Mouse (Mus musculus): ENCODE measurements at regions not wholly inside any gene's neighbourhood (a gene's known extent, or its start where the extent isn't known, plus 50 kb on each side); places are given as distances from the start of the nearest gene placed in this dataset.

DNA sequence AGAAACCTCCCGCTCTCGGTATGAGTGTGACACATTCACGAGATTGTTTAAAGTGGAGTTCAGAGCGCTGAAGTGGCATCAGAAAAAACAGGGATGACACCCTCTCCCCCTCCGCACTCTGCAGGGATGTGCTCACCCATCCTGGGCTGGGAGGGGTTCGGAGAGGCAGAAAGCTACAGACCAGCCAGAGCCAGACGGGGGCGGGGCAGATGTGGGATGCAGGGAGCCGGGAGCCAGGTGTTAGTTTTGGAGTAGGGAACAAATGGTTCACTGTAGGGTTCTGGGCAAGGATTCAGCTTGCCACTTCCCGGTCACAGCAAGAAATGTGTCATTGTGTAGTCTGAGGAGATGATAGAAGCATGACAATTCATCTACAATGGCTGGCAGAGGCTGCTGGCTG is 442.8 kb downstream of the Matn1 start:
- 52% methylated on average over 10 of the region's 10 CpGs for WGBS
- TF ChIP-seq POLR2A (IDR thresholded peaks at IDR 0.05; ENCODE audit: insufficient read depth, low read depth, low read length) (no peak), CTCF (IDR thresholded peaks at IDR 0.05; ENCODE audit: insufficient read depth, low read depth, low read length) (no peak)
- peaks cover 13% of the 10 kb centered on the region for H3K4me1 ChIP-seq (ENCODE audit: control insufficient read depth, insufficient read depth, low read length)
- no peak overlapping the region for H3K4me3 ChIP-seq (ENCODE audit: insufficient read depth, low read depth, low read length)
- no peak overlapping the region for H3K27ac ChIP-seq (ENCODE audit: insufficient read depth, low read depth, low read length)

GRCm38 (mm10) chr4:131391119-131391923 is 446.8 kb downstream of the Ptpru start:
- no peak overlapping the region for H3K27ac ChIP-seq (ENCODE audit: insufficient read depth, low read depth, low read length)
- peaks cover 9% of the 10 kb centered on the region for H3K4me1 ChIP-seq (ENCODE audit: control insufficient read depth, insufficient read depth, low read length)
- TF ChIP-seq CTCF (IDR thresholded peaks at IDR 0.05; ENCODE audit: insufficient read depth, low read depth, low read length) (no peak), POLR2A (IDR thresholded peaks at IDR 0.05; ENCODE audit: insufficient read depth, low read depth, low read length) (no peak)
- WGBS, result 84% methylated on average over 10 of the region's 10 CpGs
- H3K4me3 ChIP-seq (ENCODE audit: insufficient read depth, low read depth, low read length), result no peak overlapping the region

GRCm38 (mm10) chr4:131391924-131392297 is 446.2 kb downstream of the Ptpru start:
- no peak overlapping the region for H3K27ac ChIP-seq (ENCODE audit: insufficient read depth, low read depth, low read length)
- peaks cover 7% of the 10 kb centered on the region for H3K4me1 ChIP-seq (ENCODE audit: control insufficient read depth, insufficient read depth, low read length)
- TF ChIP-seq CTCF (IDR thresholded peaks at IDR 0.05; ENCODE audit: insufficient read depth, low read depth, low read length), result no peak
- no peak for TF ChIP-seq POLR2A (IDR thresholded peaks at IDR 0.05; ENCODE audit: insufficient read depth, low read depth, low read length)
- H3K4me3 ChIP-seq (ENCODE audit: insufficient read depth, low read depth, low read length), result no peak overlapping the region
- 95% methylated on average over 3 of the region's 3 CpGs for WGBS

- H3K27ac ChIP-seq (ENCODE audit: insufficient read depth, low read depth, low read length), result no peak overlapping the region
- 99% methylated on average over 3 of the region's 3 CpGs for WGBS
- TF ChIP-seq CTCF (IDR thresholded peaks at IDR 0.05; ENCODE audit: insufficient read depth, low read depth, low read length) (no peak), POLR2A (IDR thresholded peaks at IDR 0.05; ENCODE audit: insufficient read depth, low read depth, low read length) (no peak)
- H3K4me3 ChIP-seq (ENCODE audit: insufficient read depth, low read depth, low read length), result no peak overlapping the region
- peaks cover 6% of the 10 kb centered on the region; the same call in 1 of the 2 replicates for H3K4me1 ChIP-seq (ENCODE audit: control insufficient read depth, insufficient read depth, low read length)
Measured at GRCm38 (mm10) chr4:131392478-131392877, 445.6 kb downstream of the Ptpru start.

DNA sequence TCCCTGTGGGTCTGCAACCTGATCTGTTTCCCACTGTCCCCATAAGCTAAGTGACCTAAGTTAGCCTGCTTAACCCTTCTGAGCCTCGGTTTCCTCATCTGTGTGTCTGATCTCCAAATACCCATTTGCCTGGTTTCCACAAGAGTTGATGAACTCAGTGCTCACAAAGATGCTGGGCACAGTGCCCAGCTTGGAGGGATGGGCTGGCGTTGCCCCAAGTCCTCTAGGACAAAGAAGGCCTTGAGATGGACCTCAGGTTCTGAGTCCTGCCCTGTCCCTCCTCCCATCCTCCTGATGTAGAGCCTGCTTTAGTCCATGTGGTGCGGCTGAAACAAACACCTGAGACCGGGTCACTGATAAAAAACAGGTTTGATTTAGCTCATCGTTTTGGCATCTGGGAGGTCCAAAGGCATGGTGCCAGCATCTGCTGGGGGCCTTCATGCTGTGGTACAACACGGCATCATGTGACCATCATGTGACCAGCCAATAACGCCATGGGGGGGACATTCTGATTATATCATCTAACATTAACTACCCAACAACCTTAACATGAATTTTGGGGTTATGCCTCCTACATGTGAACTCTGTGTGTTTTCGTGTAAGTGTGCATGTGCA is 441.8 kb downstream of the Ptpru start:
- no peak overlapping the region for H3K27ac ChIP-seq (ENCODE audit: insufficient read depth, low read depth, low read length)
- TF ChIP-seq CTCF (IDR thresholded peaks at IDR 0.05; ENCODE audit: insufficient read depth, low read depth, low read length) (no peak), POLR2A (IDR thresholded peaks at IDR 0.05; ENCODE audit: insufficient read depth, low read depth, low read length) (no peak)
- H3K4me1 ChIP-seq (ENCODE audit: control insufficient read depth, insufficient read depth, low read length), result peaks cover 8% of the 10 kb centered on the region; the same call in 1 of the 2 replicates
- H3K4me3 ChIP-seq (ENCODE audit: insufficient read depth, low read depth, low read length), result no peak overlapping the region
- 74% methylated on average over 8 of the region's 8 CpGs for WGBS

- Histone ChIP-seq H3K4me1 (ENCODE audit: control insufficient read depth, insufficient read depth, low read length) (peaks cover 8% of the 10 kb centered on the region; the same call in 1 of the 2 replicates), H3K4me3 (ENCODE audit: insufficient read depth, low read depth, low read length) (no peak overlapping the region), H3K27ac (ENCODE audit: insufficient read depth, low read depth, low read length) (no peak overlapping the region)
- WGBS, result 91% methylated on average over 10 of the region's 10 CpGs
- TF ChIP-seq POLR2A (IDR thresholded peaks at IDR 0.05; ENCODE audit: insufficient read depth, low read depth, low read length) (no peak), CTCF (IDR thresholded peaks at IDR 0.05; ENCODE audit: insufficient read depth, low read depth, low read length) (no peak)
Measured at GRCm38 (mm10) chr4:131397161-131397560, 440.9 kb downstream of the Ptpru start.

GRCm38 (mm10) chr4:131400756-131401155 is 437.3 kb downstream of the Ptpru start:
- H3K27ac ChIP-seq (ENCODE audit: insufficient read depth, low read depth, low read length), result no peak overlapping the region
- WGBS, result 29% methylated on average over 11 of the region's 11 CpGs
- no peak overlapping the region for H3K4me3 ChIP-seq (ENCODE audit: insufficient read depth, low read depth, low read length)
- TF ChIP-seq POLR2A (IDR thresholded peaks at IDR 0.05; ENCODE audit: insufficient read depth, low read depth, low read length) (no peak), CTCF (IDR thresholded peaks at IDR 0.05; ENCODE audit: insufficient read depth, low read depth, low read length) (peak; percentile 65; the same call in 1 of the 2 replicates)
- peaks cover 23% of the 10 kb centered on the region for H3K4me1 ChIP-seq (ENCODE audit: control insufficient read depth, insufficient read depth, low read length)

DNA sequence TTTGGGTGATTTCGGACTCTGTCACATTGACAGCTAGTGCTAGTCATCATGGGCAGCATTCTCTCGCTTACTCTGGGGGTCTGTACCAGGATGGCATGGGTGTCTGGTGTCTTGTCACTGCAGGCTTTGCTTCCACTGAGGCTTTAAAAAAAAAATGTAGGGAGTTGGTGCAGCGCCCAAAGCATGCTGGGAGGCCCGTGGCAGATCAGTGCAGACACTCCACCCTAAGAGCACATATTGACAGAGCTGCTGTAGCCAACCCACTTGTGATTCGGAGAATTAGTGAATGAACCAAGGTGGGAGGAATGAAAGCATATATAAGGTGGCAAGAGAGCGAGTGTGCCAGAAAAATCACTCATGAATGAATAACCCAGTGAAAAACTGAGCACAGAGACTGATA is 436.8 kb downstream of the Ptpru start:
- TF ChIP-seq POLR2A (IDR thresholded peaks at IDR 0.05; ENCODE audit: insufficient read depth, low read depth, low read length), result no peak
- no peak for TF ChIP-seq CTCF (IDR thresholded peaks at IDR 0.05; ENCODE audit: insufficient read depth, low read depth, low read length)
- Histone ChIP-seq H3K4me1 (ENCODE audit: control insufficient read depth, insufficient read depth, low read length) (peaks cover 26% of the 10 kb centered on the region), H3K27ac (ENCODE audit: insufficient read depth, low read depth, low read length) (no peak overlapping the region), H3K4me3 (ENCODE audit: insufficient read depth, low read depth, low read length) (no peak overlapping the region)
- 82% methylated on average over 6 of the region's 6 CpGs for WGBS

DNA sequence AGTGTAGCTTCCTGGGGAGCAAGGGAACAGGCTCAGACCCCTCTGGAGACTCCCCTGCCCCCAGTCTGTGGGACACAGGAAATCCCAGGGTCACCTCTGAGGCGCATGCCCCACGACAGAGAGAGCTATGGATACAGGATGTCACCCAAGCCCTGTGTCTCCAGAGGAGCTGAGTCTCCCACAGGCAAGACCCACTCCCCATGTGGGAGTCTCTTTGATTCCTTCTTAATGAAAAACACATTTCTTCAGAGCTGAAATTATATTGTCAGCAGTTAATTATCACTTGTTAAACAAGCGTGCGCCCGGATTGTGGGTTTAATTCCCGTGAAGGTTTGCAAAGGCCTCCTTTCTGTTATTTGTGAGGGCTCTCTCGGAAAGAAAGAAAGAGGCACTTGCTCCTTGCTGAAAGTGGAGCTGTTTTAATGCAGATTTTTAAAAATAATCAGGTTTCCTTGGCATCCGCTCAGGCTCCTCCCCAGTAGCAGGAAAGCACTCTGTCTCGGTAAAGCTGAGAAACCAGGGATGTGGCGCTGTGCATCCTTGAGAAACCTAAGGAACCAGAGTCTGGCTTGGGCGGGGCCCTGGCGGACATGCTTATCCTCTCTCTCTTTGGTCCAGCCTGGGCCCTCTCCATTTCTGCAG is 432.6 kb downstream of the Ptpru start:
- H3K27ac ChIP-seq (ENCODE audit: insufficient read depth, low read depth, low read length), result peak overlapping the region; percentile 97
- H3K4me1 ChIP-seq (ENCODE audit: control insufficient read depth, insufficient read depth, low read length), result peaks cover 45% of the 10 kb centered on the region
- WGBS, result 19% methylated on average over 12 of the region's 12 CpGs

More for the DNA sequence above, 432.6 kb downstream of the Ptpru start:
- no peak for TF ChIP-seq CTCF (IDR thresholded peaks at IDR 0.05; ENCODE audit: insufficient read depth, low read depth, low read length)
- no peak for TF ChIP-seq POLR2A (IDR thresholded peaks at IDR 0.05; ENCODE audit: insufficient read depth, low read depth, low read length)
- H3K4me3 ChIP-seq (ENCODE audit: insufficient read depth, low read depth, low read length), result no peak overlapping the region
